Mouse (Mus musculus): ENCODE measurements around the gene Gan. TPM values are rescaled to one million over a fixed set of nuclear protein-coding genes. Genes with fewer than 3 reads are reported as not detected.

Gene Gan
- polyA plus RNA-seq, 1 experiment, result 8.1 TPM

DNA sequence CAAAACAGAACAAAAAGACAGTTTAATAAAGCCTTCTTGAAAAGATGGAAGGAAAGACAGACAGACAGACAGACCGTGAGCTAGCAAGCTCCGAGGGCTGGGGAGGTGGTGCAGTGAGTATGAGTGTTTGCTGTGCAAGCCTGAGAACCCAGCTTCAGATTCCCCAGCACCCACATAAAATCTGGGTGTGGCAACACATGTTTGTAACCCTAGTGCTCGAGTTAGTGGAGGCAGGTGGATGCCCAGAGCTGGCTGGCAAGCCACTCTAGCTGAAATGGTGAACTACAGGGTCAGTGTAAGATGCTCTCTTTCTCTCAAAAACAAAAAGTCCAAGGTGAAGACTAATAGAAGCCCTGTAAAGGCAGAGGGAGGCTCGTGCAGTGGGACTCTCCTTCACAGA lies 7.0 kb downstream of the Gan start:
- DNase-seq, result no peak
- Histone ChIP-seq H3K4me3 (replicated peaks; ENCODE audit: insufficient read depth, low read depth, low read length) (no peak overlapping the region), H3K27ac (ENCODE audit: insufficient read depth, low read length) (no peak overlapping the region), H3K27me3 (ENCODE audit: control insufficient read depth, insufficient read depth, low read length) (no peaks in the 10 kb centered on the region), H3K4me1 (ENCODE audit: control insufficient read depth, insufficient read depth, low read length) (no peaks in the 10 kb centered on the region)
- WGBS, result 88% methylated on average over 4 of the region's 4 CpGs
- TF ChIP-seq CTCF (IDR thresholded peaks at IDR 0.05; ENCODE audit: borderline replicate concordance, insufficient read depth, low read depth, low read length) (no peak), POLR2A (IDR thresholded peaks at IDR 0.05; ENCODE audit: borderline replicate concordance, insufficient read depth, low read length) (no peak)

DNA sequence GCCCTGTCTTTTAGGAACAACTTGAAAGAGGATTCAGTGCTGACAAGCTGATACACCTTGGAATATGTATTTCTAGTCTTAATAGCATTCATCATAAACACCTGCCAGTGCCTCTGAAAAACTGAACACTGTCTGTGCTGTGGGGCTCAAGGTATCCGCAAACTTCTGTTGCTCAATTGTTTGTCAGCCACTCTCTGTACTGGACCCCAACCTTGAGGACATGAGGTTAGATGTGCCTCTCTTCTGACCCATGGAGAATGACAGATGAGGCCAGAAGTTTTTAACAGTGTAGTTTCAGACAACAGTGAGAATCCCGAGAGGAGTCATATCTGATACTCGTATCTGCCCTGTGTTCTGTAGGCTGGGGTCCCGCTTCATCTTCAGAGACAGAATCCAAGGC lies 7.6 kb downstream of the Gan start:
- no peaks in the 10 kb centered on the region for H3K4me1 ChIP-seq (ENCODE audit: control insufficient read depth, insufficient read depth, low read length)
- DNase-seq, result no peak
- TF ChIP-seq POLR2A (IDR thresholded peaks at IDR 0.05; ENCODE audit: borderline replicate concordance, insufficient read depth, low read length), result no peak
- TF ChIP-seq CTCF (IDR thresholded peaks at IDR 0.05; ENCODE audit: borderline replicate concordance, insufficient read depth, low read depth, low read length), result no peak
- no peaks in the 10 kb centered on the region for H3K27me3 ChIP-seq (ENCODE audit: control insufficient read depth, insufficient read depth, low read length)
- no peak overlapping the region for H3K4me3 ChIP-seq (replicated peaks; ENCODE audit: insufficient read depth, low read depth, low read length)
- H3K27ac ChIP-seq (ENCODE audit: insufficient read depth, low read length), result no peak overlapping the region
- WGBS, result 91% methylated on average over 4 of the region's 4 CpGs

DNA sequence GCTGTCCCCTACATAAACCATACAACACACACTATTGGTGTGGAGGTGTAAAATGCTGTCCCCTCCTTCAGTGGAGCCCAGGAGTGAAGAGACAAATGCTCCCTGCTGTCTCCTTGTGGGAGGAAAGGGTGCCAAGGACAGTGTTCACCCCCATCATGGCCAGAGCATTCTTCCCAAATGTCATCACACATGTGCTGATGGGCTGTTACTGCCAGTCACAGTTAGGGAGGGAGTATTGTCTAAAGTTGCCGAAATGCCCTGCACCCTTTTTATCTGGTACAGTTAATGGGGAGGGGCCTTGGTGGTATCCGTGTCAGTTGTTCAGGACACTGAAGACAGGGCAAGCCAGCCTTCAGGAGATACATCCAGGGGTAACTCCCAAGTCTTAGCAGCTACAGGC lies 8.6 kb downstream of the Gan start:
- WGBS, result 77% methylated on average over 2 of the region's 2 CpGs

GRCm38 (mm10) chr8:117167243-117167883 lies 9.4 kb downstream of the Gan start:
- Histone ChIP-seq H3K4me1 (ENCODE audit: control insufficient read depth, insufficient read depth, low read length) (no peaks in the 10 kb centered on the region), H3K27ac (ENCODE audit: insufficient read depth, low read length) (no peak overlapping the region), H3K4me3 (replicated peaks; ENCODE audit: insufficient read depth, low read depth, low read length) (no peak overlapping the region), H3K27me3 (ENCODE audit: control insufficient read depth, insufficient read depth, low read length) (no peaks in the 10 kb centered on the region)
- DNase-seq, result no peak
- 86% methylated on average over 8 of the region's 8 CpGs for WGBS
- TF ChIP-seq POLR2A (IDR thresholded peaks at IDR 0.05; ENCODE audit: borderline replicate concordance, insufficient read depth, low read length) (no peak), CTCF (IDR thresholded peaks at IDR 0.05; ENCODE audit: borderline replicate concordance, insufficient read depth, low read depth, low read length) (no peak)

More for the DNA sequence above, 8.6 kb downstream of the Gan start:
- no peaks in the 10 kb centered on the region for H3K27me3 ChIP-seq (ENCODE audit: control insufficient read depth, insufficient read depth, low read length)
- TF ChIP-seq CTCF (IDR thresholded peaks at IDR 0.05; ENCODE audit: borderline replicate concordance, insufficient read depth, low read depth, low read length) (no peak), POLR2A (IDR thresholded peaks at IDR 0.05; ENCODE audit: borderline replicate concordance, insufficient read depth, low read length) (no peak)
- no peak for DNase-seq
- H3K27ac ChIP-seq (ENCODE audit: insufficient read depth, low read length), result no peak overlapping the region
- H3K4me1 ChIP-seq (ENCODE audit: control insufficient read depth, insufficient read depth, low read length), result no peaks in the 10 kb centered on the region
- no peak overlapping the region for H3K4me3 ChIP-seq (replicated peaks; ENCODE audit: insufficient read depth, low read depth, low read length)

DNA sequence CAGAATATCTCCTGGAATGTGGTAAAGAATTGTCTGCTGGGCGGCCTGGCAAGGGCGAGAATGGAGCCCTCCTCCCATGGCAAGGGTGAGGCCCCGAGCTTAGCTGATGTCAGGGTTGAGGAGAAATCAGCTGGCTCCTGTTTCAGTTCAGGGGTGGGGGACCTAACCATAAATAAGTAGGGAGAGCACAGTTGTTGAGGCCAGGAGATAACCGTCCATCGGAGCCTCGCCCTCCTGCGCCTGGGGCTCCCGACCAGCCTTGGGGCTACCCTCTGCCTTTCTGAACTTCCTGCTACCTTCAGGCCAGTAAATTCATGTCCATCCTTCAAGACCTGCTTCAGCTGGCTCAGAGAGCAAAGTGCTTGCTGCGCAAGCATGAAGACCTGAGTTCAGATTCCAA lies 10.4 kb downstream of the Gan start:
- Histone ChIP-seq H3K27ac (ENCODE audit: insufficient read depth, low read length) (no peak overlapping the region), H3K27me3 (ENCODE audit: control insufficient read depth, insufficient read depth, low read length) (no peaks in the 10 kb centered on the region), H3K4me1 (ENCODE audit: control insufficient read depth, insufficient read depth, low read length) (peaks cover 4% of the 10 kb centered on the region), H3K4me3 (replicated peaks; ENCODE audit: insufficient read depth, low read depth, low read length) (no peak overlapping the region)
- WGBS, result 86% methylated on average over 9 of the region's 9 CpGs
- DNase-seq, result no peak
- TF ChIP-seq POLR2A (IDR thresholded peaks at IDR 0.05; ENCODE audit: borderline replicate concordance, insufficient read depth, low read length) (no peak), CTCF (IDR thresholded peaks at IDR 0.05; ENCODE audit: borderline replicate concordance, insufficient read depth, low read depth, low read length) (no peak)

- no peak overlapping the region for H3K27ac ChIP-seq (ENCODE audit: insufficient read depth, low read length)
- peaks cover 8% of the 10 kb centered on the region for H3K4me1 ChIP-seq (ENCODE audit: control insufficient read depth, insufficient read depth, low read length)
- TF ChIP-seq CTCF (IDR thresholded peaks at IDR 0.05; ENCODE audit: borderline replicate concordance, insufficient read depth, low read depth, low read length) (no peak), POLR2A (IDR thresholded peaks at IDR 0.05; ENCODE audit: borderline replicate concordance, insufficient read depth, low read length) (no peak)
- H3K27me3 ChIP-seq (ENCODE audit: control insufficient read depth, insufficient read depth, low read length), result no peaks in the 10 kb centered on the region
- DNase-seq, result no peak
- no peak overlapping the region for H3K4me3 ChIP-seq (replicated peaks; ENCODE audit: insufficient read depth, low read depth, low read length)
- WGBS, result 80% methylated on average over 3 of the region's 3 CpGs
Observed at GRCm38 (mm10) chr8:117171826-117172225, 13.9 kb downstream of the Gan start.

GRCm38 (mm10) chr8:117172904-117173303 lies 15.0 kb downstream of the Gan start:
- WGBS, result 5% methylated on average over 7 of the region's 7 CpGs
- DNase-seq, result peak; percentile 46 to 54
- H3K27ac ChIP-seq (ENCODE audit: insufficient read depth, low read length), result no peak overlapping the region

DNA sequence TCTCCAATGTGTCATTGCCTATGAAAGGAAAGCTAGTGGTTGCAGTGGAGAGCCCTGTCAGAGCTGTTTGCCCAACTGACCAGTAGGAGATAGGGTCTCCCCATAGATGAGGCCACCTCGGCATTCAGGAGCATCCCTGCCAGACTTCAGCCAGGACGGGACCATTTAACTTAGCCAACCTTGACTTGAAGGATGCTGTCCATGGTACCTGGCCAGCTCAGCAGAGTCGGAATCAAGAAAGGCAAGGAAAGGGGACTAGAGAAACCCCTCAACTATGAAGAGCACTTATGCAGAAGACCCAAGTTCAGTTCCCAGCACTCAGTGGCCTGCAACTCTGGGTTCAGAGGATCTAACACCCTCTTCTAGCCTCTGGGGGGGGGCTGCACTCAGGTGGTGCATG lies 15.8 kb downstream of the Gan start:
- peaks cover 8% of the 10 kb centered on the region for H3K4me1 ChIP-seq (ENCODE audit: control insufficient read depth, insufficient read depth, low read length)
- no peak for DNase-seq
- H3K4me3 ChIP-seq (replicated peaks; ENCODE audit: insufficient read depth, low read depth, low read length), result no peak overlapping the region
- WGBS, result 98% methylated on average over 3 of the region's 3 CpGs
- TF ChIP-seq POLR2A (IDR thresholded peaks at IDR 0.05; ENCODE audit: borderline replicate concordance, insufficient read depth, low read length), result no peak
- no peak for TF ChIP-seq CTCF (IDR thresholded peaks at IDR 0.05; ENCODE audit: borderline replicate concordance, insufficient read depth, low read depth, low read length)
- H3K27ac ChIP-seq (ENCODE audit: insufficient read depth, low read length), result no peak overlapping the region
- no peaks in the 10 kb centered on the region for H3K27me3 ChIP-seq (ENCODE audit: control insufficient read depth, insufficient read depth, low read length)

More at GRCm38 (mm10) chr8:117172904-117173303, 15.0 kb downstream of the Gan start:
- Histone ChIP-seq H3K4me3 (replicated peaks; ENCODE audit: insufficient read depth, low read depth, low read length) (no peak overlapping the region), H3K27me3 (ENCODE audit: control insufficient read depth, insufficient read depth, low read length) (no peaks in the 10 kb centered on the region), H3K4me1 (ENCODE audit: control insufficient read depth, insufficient read depth, low read length) (peaks cover 8% of the 10 kb centered on the region)
- TF ChIP-seq CTCF (IDR thresholded peaks at IDR 0.05; ENCODE audit: borderline replicate concordance, insufficient read depth, low read depth, low read length), result 0 out of 2 replicates have a peak, but pooled peaks have one; percentile 4
- TF ChIP-seq POLR2A (IDR thresholded peaks at IDR 0.05; ENCODE audit: borderline replicate concordance, insufficient read depth, low read length), result no peak
